Mouse (Mus musculus) myocyte (in vitro differentiated cells): ENCODE measurements around the gene Bbs4. TPM values are rescaled to one million over a fixed set of nuclear protein-coding genes. Genes with fewer than 3 reads are reported as not detected.

Source experiments
- H3K27me3 ChIP-seq: one replicate; pipeline ENCODE4 v1.6.1; 2011; ENCODE audit not compliant: control insufficient read depth, insufficient read depth, insufficient read length
- H3K36me3 ChIP-seq: one replicate; pipeline ENCODE4 v1.6.1; 2011; ENCODE audit not compliant: control insufficient read depth, insufficient read depth
- H3K4me2 ChIP-seq: one replicate; pipeline ENCODE4 v1.6.1; 2011; ENCODE audit warnings: low read depth, control low read depth
- H3K4me3 ChIP-seq: one replicate; pipeline ENCODE4 v1.5.1; 2011; ENCODE audit warnings: mild to moderate bottlenecking, control low read depth, moderate library complexity
- H3K79me2 ChIP-seq: one replicate; pipeline ENCODE4 v1.6.1; 2011; ENCODE audit not compliant: control insufficient read depth, insufficient read depth
- H3ac ChIP-seq: one replicate; pipeline ENCODE4 v1.6.1; 2011; ENCODE audit not compliant: control insufficient read depth, insufficient read length
- CEBPB ChIP-seq: IDR thresholded peaks from 2 replicates; pipeline ENCODE4 v1.6.1; 2011; ENCODE audit warnings: mild to moderate bottlenecking, moderate library complexity; ENCODE audit not compliant: poor library complexity, insufficient read depth, severe bottlenecking
- E2F4 ChIP-seq: IDR thresholded peaks from one replicate; pipeline ENCODE4 v1.6.1; 2011; ENCODE audit warnings: mild to moderate bottlenecking, control low read depth, moderate library complexity; ENCODE audit not compliant: insufficient read depth
- MAX ChIP-seq: IDR thresholded peaks from one replicate; pipeline ENCODE4 v1.6.1; 2011; ENCODE audit warnings: low read depth, mild to moderate bottlenecking, control low read depth
- MYOD1 ChIP-seq, 3 experiments: IDR thresholded peaks; one replicate each; pipeline ENCODE4 v1.6.1; 2011; ENCODE audit warnings: control low read depth in 2 of 3, low read depth in 2 of 3, mild to moderate bottlenecking in 2 of 3, moderate library complexity in 1 of 3; ENCODE audit not compliant: insufficient read length in 2 of 3, control insufficient read depth in 1 of 3
- MYOG ChIP-seq, 3 experiments: IDR thresholded peaks; one replicate each; pipeline ENCODE4 v1.6.1; 2011; ENCODE audit warnings: control low read depth in 2 of 3, low read depth in 2 of 3, mild to moderate bottlenecking in 2 of 3; ENCODE audit not compliant: insufficient read length in 2 of 3, control insufficient read depth in 1 of 3, insufficient read depth in 1 of 3
- POLR2A ChIP-seq: IDR thresholded peaks from one replicate; pipeline ENCODE4 v1.6.1; 2011; ENCODE audit warnings: low read depth, mild to moderate bottlenecking, control low read depth, moderate library complexity; ENCODE audit not compliant: insufficient read length
- POLR2AphosphoS2 ChIP-seq: IDR thresholded peaks from one replicate; pipeline ENCODE4 v1.6.1; 2011; ENCODE audit warnings: low read depth, control low read depth; ENCODE audit not compliant: insufficient read length
- REST ChIP-seq: IDR thresholded peaks from one replicate; pipeline ENCODE4 v1.6.1; 2011; ENCODE audit warnings: mild to moderate bottlenecking, control low read depth, moderate library complexity; ENCODE audit not compliant: insufficient read depth, insufficient read length
- SRF ChIP-seq: IDR thresholded peaks from one replicate; pipeline ENCODE4 v1.6.1; 2011; ENCODE audit warnings: low read depth; ENCODE audit not compliant: control insufficient read depth, insufficient read length
- TCF12 ChIP-seq: IDR thresholded peaks from one replicate; pipeline ENCODE4 v1.6.1; 2011; ENCODE audit warnings: mild to moderate bottlenecking, control low read depth; ENCODE audit not compliant: poor library complexity, insufficient read depth, severe bottlenecking
- TCF3 ChIP-seq: IDR thresholded peaks from one replicate; pipeline ENCODE4 v1.6.1; 2011; ENCODE audit warnings: low read depth, control low read depth; ENCODE audit not compliant: insufficient read length
- USF1 ChIP-seq: IDR thresholded peaks from one replicate; pipeline ENCODE4 v1.6.1; 2011; ENCODE audit warnings: low read depth, mild to moderate bottlenecking, control low read depth, moderate library complexity
- polyA plus RNA-seq: library from polyadenylated mRNA; unstranded; fragments of >200 nt; fragmentation: generic; extraction: Trizol; gene quantifications from one replicate; pipeline ENCODE4 v1.2.1, GENCODE M21; 2012; ENCODE audit warnings: missing spikeins

Gene Bbs4
- polyA plus RNA-seq, 1 experiment, result 3.8 TPM

DNA sequence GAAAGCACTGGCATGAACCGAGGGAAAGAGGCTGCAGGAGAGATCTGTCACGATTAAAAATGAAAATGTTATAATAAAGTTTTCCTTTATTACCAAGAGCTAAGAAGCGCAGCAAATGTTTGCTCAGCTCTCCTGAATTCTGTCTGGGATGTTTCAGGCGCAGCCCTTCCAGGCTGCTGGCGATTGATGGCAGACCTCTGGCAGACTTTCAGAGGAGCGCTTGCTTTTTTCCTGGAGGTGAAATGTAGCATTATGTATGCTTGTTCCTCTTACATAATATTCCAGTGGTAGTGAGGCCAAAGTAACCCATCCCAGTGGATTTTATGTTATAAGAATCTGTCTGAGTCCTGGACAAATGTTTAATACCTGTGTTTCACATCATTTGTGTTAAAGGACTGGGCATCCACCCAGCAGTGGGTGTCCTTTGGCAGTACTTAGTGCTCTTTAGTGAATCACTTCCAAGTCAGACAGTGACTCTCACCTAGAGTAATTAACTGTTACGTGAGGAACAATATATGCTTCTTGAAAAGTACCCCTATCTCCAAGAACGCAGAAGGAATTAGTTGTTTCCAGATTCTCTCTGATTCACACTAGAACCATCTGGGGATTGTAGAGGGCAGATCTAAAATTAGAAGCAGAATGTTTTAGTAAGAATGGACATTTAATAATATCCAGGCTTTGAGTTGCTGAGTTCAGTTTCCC lies 42.6 kb downstream of the Bbs4 start:
- Histone ChIP-seq H3K4me2 (peak overlapping the region; percentile 27), H3K27me3 (no peaks in the 10 kb centered on the region), H3K79me2 (no peaks in the 10 kb centered on the region), H3ac (no peak overlapping the region), H3K36me3 (peaks cover 26% of the 10 kb centered on the region), H3K4me3 (no peak overlapping the region)
- no peak for TF ChIP-seq TCF12
- no peak for TF ChIP-seq E2F4
- TF ChIP-seq POLR2A, result no peak
- TF ChIP-seq CEBPB, result no peak
- TF ChIP-seq MYOG (IDR thresholded peaks at IDR 0.05; ENCODE audit: control insufficient read depth in 1 of 3, insufficient read depth in 1 of 3, insufficient read length in 2 of 3, low read depth in 2 of 3), result no peak
- TF ChIP-seq REST, result no peak
- TF ChIP-seq USF1, result no peak
- no peak for TF ChIP-seq SRF
- no peak for TF ChIP-seq MAX
- TF ChIP-seq MYOD1 (IDR thresholded peaks at IDR 0.05; ENCODE audit: control insufficient read depth in 1 of 3, insufficient read length in 2 of 3, low read depth in 2 of 3), result no peak
- TF ChIP-seq POLR2AphosphoS2, result no peak
- no peak for TF ChIP-seq TCF3

DNA sequence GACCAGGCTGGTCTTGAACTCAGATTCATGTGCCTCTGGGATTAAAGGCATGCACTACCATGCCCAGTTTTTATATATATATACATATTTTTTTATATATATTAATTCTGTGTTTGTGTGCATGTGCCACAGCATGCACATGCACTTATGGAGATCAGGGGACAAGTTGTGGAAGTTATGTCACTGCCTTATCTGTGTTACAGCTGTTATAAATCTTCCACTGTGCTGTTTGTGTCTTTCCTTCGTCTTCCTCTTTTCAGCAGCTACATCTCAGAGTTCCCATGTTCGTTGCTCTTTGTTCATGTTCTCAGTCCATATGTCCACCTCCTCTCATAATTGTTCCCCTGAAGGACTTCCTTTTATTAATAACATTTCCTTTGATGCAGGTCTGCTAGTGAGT lies 45.4 kb downstream of the Bbs4 start:
- no peak overlapping the region for H3K4me3 ChIP-seq
- H3K36me3 ChIP-seq, result peaks cover 9% of the 10 kb centered on the region

DNA sequence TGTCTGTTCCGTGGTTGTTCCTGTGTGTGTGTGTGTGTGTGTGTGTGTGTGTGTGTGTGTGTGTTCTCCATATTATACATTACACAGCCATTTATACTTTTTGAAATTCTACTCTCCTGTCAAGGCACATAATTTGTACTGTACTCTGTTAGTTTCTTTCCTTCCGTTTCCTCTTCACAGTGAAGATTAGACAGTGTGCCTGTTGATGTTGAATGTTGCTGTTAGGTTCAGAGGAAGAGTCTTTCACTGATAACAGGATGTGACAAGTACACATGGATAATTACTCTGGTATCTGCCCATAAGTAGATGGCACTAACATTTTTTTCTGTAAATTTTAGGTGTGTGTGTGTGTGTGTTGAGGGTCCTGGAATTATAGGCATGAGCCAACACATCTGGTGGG lies 56.9 kb downstream of the Bbs4 start:
- H3K4me2 ChIP-seq, result no peak overlapping the region
- peaks cover 27% of the 10 kb centered on the region for H3K79me2 ChIP-seq
- TF ChIP-seq MAX (no peak), POLR2AphosphoS2 (no peak), TCF3 (no peak), MYOD1 (IDR thresholded peaks at IDR 0.05; ENCODE audit: control insufficient read depth in 1 of 3, insufficient read length in 2 of 3, low read depth in 2 of 3) (no peak), MYOG (IDR thresholded peaks at IDR 0.05; ENCODE audit: control insufficient read depth in 1 of 3, insufficient read depth in 1 of 3, insufficient read length in 2 of 3, low read depth in 2 of 3) (no peak), REST (no peak), CEBPB (no peak), SRF (no peak)
- peaks cover 24% of the 10 kb centered on the region for H3K36me3 ChIP-seq
- H3ac ChIP-seq, result no peak overlapping the region
- no peaks in the 10 kb centered on the region for H3K27me3 ChIP-seq
- H3K4me3 ChIP-seq, result no peak overlapping the region

More for the DNA sequence above, 45.4 kb downstream of the Bbs4 start:
- TF ChIP-seq MAX (no peak), SRF (no peak), POLR2AphosphoS2 (no peak), MYOG (IDR thresholded peaks at IDR 0.05; ENCODE audit: control insufficient read depth in 1 of 3, insufficient read depth in 1 of 3, insufficient read length in 2 of 3, low read depth in 2 of 3) (no peak), E2F4 (no peak)
- Histone ChIP-seq H3K4me2 (no peak overlapping the region), H3K79me2 (no peaks in the 10 kb centered on the region), H3ac (no peak overlapping the region), H3K27me3 (no peaks in the 10 kb centered on the region)

DNA sequence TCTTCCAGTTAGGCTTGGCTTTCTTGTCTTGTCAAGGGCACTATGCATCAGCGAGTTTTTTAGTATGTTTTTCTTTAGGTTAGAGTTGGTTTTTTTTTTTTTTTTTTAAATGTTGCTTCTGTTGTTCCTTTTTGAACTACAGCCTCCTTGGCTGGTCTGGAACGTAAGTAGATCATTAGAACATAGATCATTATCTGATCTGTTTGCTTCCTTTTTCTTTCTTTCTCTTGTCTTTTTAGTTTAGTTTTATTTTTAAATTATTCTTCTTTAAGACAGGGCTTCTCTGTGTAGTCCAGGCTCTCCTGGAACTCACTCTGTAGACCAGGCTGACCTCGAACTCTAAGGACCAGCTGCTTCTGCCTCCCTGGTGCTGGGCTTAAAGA lies 60.8 kb downstream of the Bbs4 start:
- H3ac ChIP-seq, result peak overlapping the region; percentile 46
- H3K4me2 ChIP-seq, result peak overlapping the region; percentile 83
- no peaks in the 10 kb centered on the region for H3K36me3 ChIP-seq
- peaks cover 27% of the 10 kb centered on the region for H3K79me2 ChIP-seq
- peak overlapping the region; percentile 49 for H3K4me3 ChIP-seq
- H3K27me3 ChIP-seq, result no peaks in the 10 kb centered on the region
- no peak for TF ChIP-seq POLR2A
- TF ChIP-seq REST, result no peak
- TF ChIP-seq MYOD1 (IDR thresholded peaks at IDR 0.05; ENCODE audit: control insufficient read depth in 1 of 3, insufficient read length in 2 of 3, low read depth in 2 of 3), result no peak
- TF ChIP-seq MAX, result no peak
- TF ChIP-seq TCF3, result no peak
- no peak for TF ChIP-seq USF1

DNA sequence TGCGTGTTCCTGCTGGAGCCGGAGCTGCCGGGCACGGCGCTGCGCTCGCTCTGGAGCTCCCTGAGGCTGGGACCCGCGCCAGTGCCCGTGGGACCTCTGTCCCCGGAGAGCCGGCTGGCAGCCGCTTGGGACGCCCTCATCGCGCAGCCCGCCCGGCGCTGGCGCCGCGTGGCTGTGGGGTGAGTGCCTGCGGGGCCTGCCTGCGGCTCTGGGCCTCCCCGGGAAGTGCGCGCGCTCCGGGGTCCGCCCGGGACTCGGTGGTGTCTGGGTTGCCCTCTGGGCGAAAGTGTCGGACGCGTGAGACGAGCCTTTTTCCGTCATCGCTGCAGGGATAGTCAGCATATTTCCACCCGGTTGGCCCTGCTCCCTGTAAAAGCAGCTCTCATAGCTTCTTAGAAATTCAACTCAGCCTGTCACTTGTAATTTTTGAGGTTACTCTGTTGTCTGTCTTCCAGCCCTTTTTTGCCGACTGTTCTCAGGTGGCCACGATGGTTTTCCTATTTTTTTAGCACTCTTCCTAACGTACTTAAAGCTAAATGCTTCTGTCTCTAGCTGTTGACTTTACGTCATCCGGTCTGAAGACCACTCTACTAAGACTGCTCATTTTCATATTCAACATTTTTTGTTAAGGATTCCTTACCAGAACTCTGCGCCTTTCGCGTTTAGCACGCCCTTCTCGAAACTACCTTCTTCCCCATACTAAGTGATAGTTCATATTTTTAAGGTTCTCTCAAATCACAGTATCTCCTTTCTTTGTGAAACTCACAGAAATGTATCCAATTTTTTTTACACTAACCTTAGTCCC lies 61.4 kb downstream of the Bbs4 start:
- H3K4me2 ChIP-seq, result peak overlapping the region; percentile 83
- peaks cover 27% of the 10 kb centered on the region for H3K79me2 ChIP-seq
- no peaks in the 10 kb centered on the region for H3K36me3 ChIP-seq
- TF ChIP-seq TCF12 (no peak), MYOG (IDR thresholded peaks at IDR 0.05; ENCODE audit: control insufficient read depth in 1 of 3, insufficient read depth in 1 of 3, insufficient read length in 2 of 3, low read depth in 2 of 3) (no peak), E2F4 (no peak)
- peak overlapping the region; percentile 46 for H3ac ChIP-seq
- H3K27me3 ChIP-seq, result no peaks in the 10 kb centered on the region
- peak overlapping the region; percentile 49 for H3K4me3 ChIP-seq
